Mouse (Mus musculus) liver, adult 2 months (tissue): ENCODE results near the gene Sec61a1.

Source experiments
- CTCF ChIP-seq: fragments of 200-500 bp; IDR thresholded peaks from 2 replicates; pipeline ENCODE4 v1.5.1; 2011; ENCODE audit warnings: low read depth, low read length, control low read depth
- POLR2A ChIP-seq: fragments of 200-500 bp; IDR thresholded peaks from 2 replicates; pipeline ENCODE4 v1.6.1; 2011; ENCODE audit warnings: low read length, control low read depth; ENCODE audit not compliant: insufficient read depth; ENCODE audit errors: extremely low read depth

DNA sequence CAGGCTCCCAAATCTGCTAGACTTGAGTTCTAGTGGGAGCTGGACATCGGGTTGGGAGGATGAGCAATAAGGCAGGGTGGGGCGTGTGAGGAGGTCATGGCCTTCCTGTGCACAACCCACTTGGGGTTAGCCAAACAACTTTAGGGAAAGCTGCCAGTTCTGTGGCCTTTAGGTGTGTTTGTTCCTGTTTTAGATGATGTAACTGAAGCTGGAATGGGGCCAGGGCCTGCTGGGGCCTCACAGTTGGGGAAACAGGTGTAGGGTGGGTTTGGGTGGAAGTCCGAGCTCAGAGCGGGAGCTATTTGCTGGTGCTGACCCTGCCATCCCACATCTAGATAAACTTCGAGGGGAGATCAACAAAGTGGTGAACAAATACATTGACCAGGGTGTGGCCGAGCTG lies 33.3 kb downstream of the Sec61a1 start:
- TF ChIP-seq CTCF (no peak), POLR2A (no peak)
